Mouse (Mus musculus) cerebellum, postnatal 25 days (tissue): Measurements from ENCODE around the gene Elovl7.

Experiments
- DNase-seq, 2 experiments: peaks; one replicate each; pipeline ENCODE4 v3.0.0; 2021; ENCODE audit warnings: mixed read lengths in 2 of 2

Gene Elovl7

DNA sequence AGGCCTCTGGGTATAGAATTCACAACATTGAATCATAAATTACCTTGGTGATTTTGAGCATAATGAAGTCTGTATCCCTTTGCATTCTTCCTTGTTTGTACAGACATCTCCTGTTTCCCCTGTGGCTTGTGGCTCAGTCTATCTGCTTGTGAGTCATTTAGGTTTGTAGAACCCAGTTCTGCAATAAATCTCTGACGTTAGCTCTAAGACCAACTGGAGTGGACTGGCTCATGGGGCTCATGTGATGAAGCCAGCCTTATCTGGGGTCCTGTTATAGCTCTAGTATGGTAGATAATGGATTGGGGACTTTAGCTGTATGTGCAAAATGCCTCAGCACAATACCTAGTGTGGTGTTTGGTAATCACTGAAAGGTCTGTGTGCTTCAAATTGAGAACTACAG lies 89.6 kb downstream of the Elovl7 start:
- no peak for DNase-seq

DNA sequence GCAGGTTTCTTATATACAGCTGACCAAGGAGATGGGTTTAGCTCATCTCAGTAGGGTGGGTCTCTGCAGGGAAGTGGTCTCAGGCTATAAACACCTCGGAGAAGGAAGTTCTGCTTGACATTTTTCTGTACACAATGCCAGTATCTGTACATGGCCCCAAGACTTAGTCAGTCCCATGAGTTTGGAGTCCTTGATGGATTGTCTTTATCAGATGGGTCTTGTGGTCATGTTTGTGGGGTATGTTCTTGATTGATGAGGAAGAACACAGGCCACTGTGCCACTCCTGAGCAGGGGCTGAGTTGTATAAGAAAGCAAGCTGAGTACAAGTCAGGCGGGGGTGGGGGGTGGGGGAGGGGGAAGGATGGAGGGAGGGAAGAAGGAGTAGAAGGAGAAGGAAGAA lies 90.5 kb downstream of the Elovl7 start:
- DNase-seq: no peak

DNA sequence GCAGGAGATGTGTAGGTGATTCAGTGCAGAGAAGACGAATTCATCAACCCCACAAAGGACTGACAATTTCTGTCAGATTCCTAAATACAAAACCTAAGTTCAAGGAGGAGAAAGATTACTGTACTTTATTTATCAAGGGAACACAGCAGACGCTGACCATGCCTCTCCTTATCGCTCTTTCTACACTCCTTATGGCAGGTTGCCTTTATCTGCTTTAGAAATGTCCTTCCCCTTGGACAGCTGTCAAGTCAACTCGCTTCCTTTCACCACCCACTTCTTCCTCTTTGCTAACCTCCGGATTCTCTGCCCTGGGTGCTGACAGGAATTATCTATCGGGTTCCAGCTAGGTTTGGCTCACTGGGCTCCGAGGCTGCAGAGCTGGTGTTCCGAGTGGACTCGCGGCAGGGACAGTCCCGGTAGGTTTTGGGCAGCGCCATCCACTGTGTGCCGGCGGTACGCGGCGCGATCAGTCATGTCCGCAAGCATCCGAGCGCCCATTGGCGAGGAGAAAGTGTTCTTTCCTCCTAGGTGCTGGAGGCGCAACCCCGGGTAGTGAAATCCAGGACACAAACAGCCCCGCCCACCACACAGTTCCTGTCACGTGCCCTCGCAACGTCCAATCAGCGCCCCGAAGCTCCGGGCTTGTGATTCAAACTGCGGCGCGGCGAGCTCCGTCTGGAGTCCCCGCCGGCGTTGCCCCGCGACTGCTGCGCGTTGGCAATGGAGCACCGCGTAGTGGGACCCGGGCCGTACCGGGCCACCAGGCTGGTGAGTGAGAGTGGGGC lies 101.7 kb downstream of the Elovl7 start, which contains the start of gene Depdc1b:
Gene Depdc1b (plus strand): TSS at position 631 of the 785 bp plus-strand sequence.
- DNase-seq: peak; percentile 92 to 95

DNA sequence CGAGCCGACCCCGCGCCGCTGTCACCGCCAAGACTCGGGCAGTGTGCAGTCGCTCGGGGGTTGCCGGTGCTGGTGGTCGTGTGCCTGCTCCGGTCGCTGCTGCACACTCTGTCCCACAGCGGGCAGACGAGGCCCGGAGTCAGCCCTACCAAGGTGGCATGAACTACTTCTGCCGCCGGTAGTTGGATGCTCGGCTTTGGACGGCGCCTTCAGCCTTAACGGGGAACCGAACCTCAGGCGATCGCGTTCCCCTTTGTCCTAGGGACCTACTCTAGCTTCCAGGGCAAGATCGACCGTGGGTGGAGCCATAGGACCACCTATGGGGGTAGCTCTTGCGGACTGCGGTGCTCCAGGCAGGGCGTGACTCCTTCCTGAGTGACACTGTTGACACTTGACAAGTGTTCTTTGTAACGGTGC lies 102.3 kb downstream of the Elovl7 start:
- DNase-seq: peak in 1 of 2 experiments; percentile 14

DNA sequence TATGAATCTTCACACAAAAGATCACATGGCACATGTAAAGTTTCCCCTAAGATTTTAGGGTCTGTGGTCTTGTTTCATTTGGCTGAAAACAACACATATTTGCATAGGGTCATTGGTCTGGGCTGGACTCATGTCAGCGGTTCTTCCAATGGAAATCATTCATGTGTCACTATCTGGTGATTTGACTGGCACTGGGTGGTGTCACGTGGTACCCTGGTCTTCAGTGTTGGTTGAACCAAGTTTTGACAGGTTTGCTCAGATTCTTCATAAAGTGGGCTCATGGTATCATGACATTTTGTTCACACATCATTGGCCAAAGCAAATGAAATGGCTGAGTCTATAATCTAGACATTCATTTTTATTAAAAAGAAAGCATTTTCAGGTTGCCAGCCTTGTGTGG lies 103.2 kb downstream of the Elovl7 start:
- no peak for DNase-seq

DNA sequence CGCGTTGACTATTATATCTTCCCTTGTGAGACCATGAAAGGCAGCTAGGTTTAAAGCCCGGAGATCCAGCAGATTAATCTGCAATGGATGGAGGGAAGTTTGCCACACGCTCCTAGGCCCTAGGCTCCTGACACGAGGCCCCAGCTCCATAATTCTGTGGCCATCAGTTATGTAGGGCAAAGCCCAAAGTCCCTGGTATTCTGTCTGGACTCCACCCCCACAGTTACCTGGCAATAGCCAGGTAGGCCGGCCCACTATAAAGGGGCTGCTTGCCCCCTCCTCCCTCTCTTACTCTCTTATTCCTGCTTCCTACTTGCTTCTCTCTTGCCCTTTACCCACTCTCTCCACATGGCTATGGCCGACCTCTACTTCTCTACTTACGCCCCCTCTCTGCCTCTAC lies 104.8 kb downstream of the Elovl7 start:
- DNase-seq: no peak

DNA sequence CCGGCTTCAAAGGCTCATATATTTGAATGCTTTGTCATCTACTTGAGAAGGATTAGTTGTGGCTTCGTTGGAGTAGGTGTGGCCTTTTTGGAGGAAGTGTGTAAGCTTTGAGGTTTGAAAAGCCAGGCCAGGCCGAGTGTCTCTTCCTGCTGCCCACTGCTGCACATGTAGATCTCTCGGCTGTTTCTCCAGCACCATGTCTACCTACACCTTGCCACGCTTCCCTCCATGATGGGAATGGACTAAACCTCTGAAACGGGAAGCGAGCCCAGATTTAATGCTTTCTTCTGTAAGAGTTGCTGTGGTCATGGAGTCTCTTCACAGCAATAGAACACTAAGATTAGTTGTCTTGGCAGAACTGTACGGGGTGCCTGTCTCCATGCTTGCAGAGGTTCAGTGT lies 106.0 kb downstream of the Elovl7 start:
- no peak for DNase-seq

DNA sequence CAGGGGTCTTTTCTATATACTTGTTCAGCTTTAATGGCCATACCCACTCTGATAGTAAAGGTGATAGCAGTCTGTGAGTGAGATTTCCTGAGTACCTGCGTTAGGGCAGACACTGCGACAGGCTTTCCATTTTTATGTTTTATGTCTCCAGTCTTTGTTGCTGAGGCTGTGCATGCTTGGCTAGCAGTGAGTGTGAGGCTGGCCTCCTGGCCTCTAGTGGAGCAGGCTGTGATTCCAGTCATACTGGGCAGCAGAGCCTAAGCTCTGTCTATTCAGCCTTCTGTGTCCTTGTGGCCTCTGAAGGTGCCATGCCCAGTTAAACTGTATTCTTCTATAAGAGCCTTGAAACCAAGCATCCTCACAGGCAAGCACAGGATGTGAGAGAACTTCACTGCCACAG lies 108.3 kb downstream of the Elovl7 start:
- DNase-seq: no peak

DNA sequence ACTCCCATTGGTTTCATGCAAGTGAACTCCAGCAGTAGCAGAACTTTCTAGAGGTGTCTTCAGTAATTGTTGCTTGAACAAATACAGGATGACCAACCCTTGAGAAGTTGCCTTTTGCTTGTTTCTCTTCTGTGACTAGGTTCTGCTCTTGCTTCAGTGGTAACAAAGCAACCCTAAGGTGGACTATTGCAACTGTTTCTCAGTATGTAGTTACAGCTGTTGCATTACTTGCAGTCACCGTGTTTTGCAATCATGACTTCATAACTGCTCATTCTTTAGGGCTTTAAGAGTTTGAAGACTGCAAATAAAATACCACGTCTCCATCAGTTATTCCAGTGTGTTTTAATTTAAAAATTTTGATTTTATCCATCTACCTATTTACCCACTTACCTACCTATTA lies 109.1 kb downstream of the Elovl7 start:
- no peak for DNase-seq

DNA sequence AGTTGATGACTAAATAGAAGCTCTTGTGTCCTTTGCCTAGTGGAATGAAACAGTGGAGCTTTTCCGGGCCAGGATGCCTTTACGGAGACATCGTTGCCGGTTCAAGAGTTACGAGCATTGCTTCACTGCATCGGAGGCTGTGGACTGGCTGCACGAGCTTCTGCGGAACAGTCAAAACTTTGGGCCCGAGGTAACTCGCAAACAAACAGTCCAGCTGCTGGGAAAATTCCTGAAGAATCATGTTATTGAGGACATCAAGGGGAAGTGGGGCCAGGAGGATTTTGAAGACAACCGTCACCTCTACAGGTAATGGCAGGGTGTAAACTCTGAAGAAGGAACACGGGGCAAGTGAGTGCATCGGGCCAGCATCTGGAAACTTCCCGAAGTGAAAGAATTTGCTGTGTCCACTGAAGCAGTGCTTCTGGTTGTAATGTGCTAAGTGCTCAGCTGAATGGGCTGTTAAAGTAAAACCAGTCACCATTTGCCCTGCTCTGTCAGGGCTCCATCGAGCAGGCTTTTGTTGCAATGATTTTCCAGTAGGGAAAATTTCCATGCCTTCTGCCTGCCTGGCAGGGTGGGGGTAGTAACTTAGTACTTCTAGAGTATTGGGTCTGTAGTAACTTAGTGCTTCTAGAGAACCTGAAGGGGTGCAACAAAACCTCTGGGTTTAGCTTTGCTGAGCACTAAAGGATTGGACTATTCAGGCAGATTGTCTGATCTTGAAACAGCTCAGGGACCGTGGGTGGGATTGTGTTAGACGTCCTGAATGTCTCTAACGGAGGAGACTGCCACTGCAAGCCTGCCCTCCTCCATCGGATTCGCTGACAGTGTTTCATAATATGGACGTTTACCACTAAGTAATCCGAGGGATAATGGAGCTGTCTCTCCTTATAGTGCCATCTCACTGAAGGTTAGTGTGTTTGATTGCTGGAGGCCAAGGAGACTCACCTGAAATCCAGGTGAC lies 109.9 kb downstream of the Elovl7 start:
- DNase-seq: no peak

DNA sequence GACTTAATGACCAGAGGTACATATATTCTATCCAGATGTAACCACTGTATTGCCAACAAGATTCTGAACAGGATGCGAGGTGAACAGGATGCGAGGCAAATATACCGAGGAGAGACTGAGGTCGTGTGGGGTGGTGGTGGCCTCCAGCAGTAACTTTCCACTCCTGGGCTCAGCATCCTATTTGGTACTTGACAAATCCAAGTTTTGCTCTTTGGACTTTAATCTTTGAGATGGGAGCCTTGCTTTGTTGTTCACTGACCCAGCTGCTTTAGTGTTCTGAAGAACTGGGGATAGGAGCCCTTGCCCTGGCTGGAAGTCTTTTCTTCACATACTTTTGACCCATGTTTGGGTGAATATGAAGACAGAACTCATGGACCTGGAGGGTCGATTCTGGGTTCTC lies 111.7 kb downstream of the Elovl7 start:
- no peak for DNase-seq

DNA sequence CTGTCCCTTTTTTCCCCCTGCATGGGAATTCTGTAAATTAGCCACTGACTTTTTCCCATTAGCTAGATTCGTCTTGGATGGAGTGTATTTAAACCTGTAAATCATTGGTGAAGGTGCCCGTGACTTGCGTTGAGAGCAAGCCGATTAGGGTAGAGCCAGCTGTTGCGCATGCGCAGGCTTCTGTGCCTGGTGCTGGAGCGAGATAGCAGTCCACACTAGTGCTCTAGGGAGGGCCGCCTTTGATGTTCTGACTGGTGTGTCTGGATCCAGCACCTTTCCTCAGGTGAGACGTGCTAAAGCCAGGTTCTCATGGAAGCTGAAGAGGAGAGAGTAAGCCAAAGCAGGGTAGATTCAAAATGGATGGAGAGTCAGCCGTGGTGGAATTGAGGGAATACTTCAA lies 112.1 kb downstream of the Elovl7 start:
- no peak for DNase-seq

DNA sequence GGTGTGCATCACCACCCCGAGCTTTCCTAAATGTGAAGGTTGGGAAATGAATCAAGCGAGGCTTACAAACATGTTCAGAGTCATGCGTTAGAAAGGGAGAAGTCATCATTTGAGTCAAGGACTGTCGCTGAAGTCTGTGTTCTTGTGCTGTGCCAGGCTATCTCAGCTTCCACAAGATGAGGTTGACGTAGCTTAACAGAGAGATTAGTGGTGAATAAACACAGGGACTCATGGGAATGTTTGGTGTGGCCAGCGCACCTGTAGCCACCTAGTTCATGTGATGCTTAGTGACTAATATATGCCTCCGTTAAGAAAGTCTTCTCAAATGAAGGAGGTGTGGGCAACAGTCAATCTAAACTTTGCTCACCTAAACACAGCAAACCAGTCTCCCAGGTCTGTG lies 112.8 kb downstream of the Elovl7 start:
- DNase-seq: no peak

DNA sequence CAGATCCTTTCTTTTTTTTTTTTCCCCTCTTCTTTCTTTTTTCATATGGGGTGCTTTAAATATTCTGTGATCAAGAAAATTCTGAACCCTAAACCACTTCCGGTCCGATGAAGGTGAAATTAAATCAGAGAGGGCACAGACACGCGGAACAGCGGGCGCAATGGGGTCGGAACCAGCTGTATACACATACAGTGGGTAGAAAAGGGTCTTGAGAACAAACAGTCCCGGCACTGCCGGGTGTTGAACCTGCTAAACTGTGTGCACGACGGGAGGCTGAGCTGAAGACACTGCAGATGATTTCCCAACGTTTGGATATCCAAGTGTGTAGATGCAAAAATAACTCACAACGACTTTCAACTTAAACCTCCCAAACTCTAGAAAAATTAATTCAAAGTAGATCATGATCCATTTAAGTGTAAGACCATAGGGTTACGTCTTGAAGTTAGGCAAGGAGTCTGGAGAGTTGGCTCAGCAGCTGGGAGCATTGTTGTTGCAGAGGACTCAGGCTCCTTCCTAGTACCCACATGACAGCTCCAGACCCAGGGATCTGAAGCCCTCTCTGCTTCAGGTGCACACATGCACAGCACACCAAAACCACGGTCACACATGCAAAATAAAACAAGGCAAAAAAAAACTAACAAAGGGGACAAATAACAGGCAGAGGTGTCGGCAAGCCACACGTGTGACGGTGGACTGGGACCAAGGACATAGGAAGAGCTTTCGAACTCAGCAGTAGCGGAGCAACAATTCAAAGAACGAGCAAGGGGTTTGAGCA lies 114.4 kb downstream of the Elovl7 start:
- no peak for DNase-seq

DNA sequence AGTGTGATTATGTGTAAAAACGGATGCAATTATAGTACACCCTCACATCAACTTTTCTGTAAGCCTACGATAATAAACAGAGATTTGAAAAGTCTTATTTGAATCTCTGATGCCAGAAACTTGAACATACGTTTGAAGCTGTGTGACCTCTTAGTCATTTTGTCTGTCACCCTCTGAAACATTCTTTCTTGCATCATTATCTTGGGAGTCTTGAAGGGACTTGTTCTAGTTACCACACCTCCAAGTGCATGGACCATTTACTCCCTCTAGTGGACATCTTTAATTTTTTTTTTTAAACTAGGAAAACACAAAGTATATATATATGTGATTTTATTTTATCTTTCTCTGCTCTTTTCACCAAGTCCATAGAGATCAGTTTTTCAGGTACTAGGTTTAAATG lies 115.5 kb downstream of the Elovl7 start:
- no peak for DNase-seq
